Mouse (Mus musculus) C2C12 (cell line): ENCODE data around the gene Arhgef10l.

Experiments
- CEBPB ChIP-seq: IDR thresholded peaks from one replicate; pipeline ENCODE4 v1.6.1; 2011; ENCODE audit warnings: low read depth, mild to moderate bottlenecking, control low read depth, moderate library complexity
- CTCF ChIP-seq: IDR thresholded peaks from one replicate; pipeline ENCODE4 v1.5.1; 2011; ENCODE audit not compliant: control insufficient read depth, insufficient read depth, insufficient read length
- MYOD1 ChIP-seq: IDR thresholded peaks from one replicate; pipeline ENCODE4 v1.6.1; 2011; ENCODE audit warnings: low read depth; ENCODE audit not compliant: control insufficient read depth, insufficient read length
- USF1 ChIP-seq: IDR thresholded peaks from one replicate; pipeline ENCODE4 v1.6.1; 2011; ENCODE audit warnings: low read depth, mild to moderate bottlenecking, control low read depth, moderate library complexity

GRCm38 (mm10) chr4:140644701-140645100, 21.1 kb downstream of the Arhgef10l start:
- TF ChIP-seq USF1: no peak
- TF ChIP-seq CTCF: no peak
- no peak for TF ChIP-seq MYOD1
- TF ChIP-seq CEBPB: no peak
